Mouse (Mus musculus): ENCODE results near the gene Disc1.

GRCm38 (mm10) chr8:125225266-125225665 is 171.3 kb downstream of the Disc1 start:
- TF ChIP-seq POLR2A (IDR thresholded peaks at IDR 0.05; ENCODE audit: insufficient read depth, low read depth, low read length) (no peak), CTCF (IDR thresholded peaks at IDR 0.05) (no peak)

Measured in heart, adult 2 months (tissue).